Mouse (Mus musculus) activated CD4-positive, CD25-positive, alpha-beta regulatory T cell, adult 4 months (primary cell): Measurements from ENCODE around the gene Rpgrip1l. TPM values are rescaled to one million over a fixed set of nuclear protein-coding genes. Genes with fewer than 3 reads are reported as not detected.

ENCODE experiments used
- ATAC-seq: one replicate; pipeline ENCODE4 v1.8.0; 2017
- polyA plus RNA-seq, 2 experiments: library from polyadenylated mRNA; unstranded; fragments of 100-300 nt; shearing (Covaris generic); gene quantifications; one replicate each; pipeline ENCODE4 v1.2.1; 2017

The Rpgrip1l gene
- polyA plus RNA-seq, 2 experiments from 2014 or later = 0.42 to 1.9 TPM

GRCm38 (mm10) chr8:91269374-91269958 is 43.6 kb downstream of the Rpgrip1l start:
- no peak for ATAC-seq

- ATAC-seq = no peak
Observed at GRCm38 (mm10) chr8:91264564-91264963, 48.5 kb downstream of the Rpgrip1l start.

GRCm38 (mm10) chr8:91263939-91264338 is 49.1 kb downstream of the Rpgrip1l start:
- ATAC-seq = no peak

- no peak for ATAC-seq
Observed at GRCm38 (mm10) chr8:91261598-91261997, 51.5 kb downstream of the Rpgrip1l start.

- no peak for ATAC-seq
Observed at GRCm38 (mm10) chr8:91250966-91251365, 62.1 kb downstream of the Rpgrip1l start.

- no peak for ATAC-seq
Observed at GRCm38 (mm10) chr8:91249758-91250466, 63.1 kb downstream of the Rpgrip1l start.

GRCm38 (mm10) chr8:91245821-91246454 is 67.1 kb downstream of the Rpgrip1l start:
- no peak for ATAC-seq

GRCm38 (mm10) chr8:91242721-91243120 is 70.3 kb downstream of the Rpgrip1l start:
- ATAC-seq = no peak

GRCm38 (mm10) chr8:91241873-91242519 is 71.1 kb downstream of the Rpgrip1l start:
- no peak for ATAC-seq

- no peak for ATAC-seq
Observed at GRCm38 (mm10) chr8:91241371-91241770, 71.7 kb downstream of the Rpgrip1l start.

GRCm38 (mm10) chr8:91237191-91237590 is 75.9 kb downstream of the Rpgrip1l start:
- no peak for ATAC-seq

- ATAC-seq = no peak
Observed at GRCm38 (mm10) chr8:91234097-91234496, 79.0 kb downstream of the Rpgrip1l start.

GRCm38 (mm10) chr8:91227421-91227841 is 85.6 kb downstream of the Rpgrip1l start:
- ATAC-seq = no peak

- ATAC-seq = no peak
Observed at GRCm38 (mm10) chr8:91224227-91224626, 88.8 kb downstream of the Rpgrip1l start.

- no peak for ATAC-seq
Observed at GRCm38 (mm10) chr8:91221841-91222240, 91.2 kb downstream of the Rpgrip1l start.

- no peak for ATAC-seq
Observed at GRCm38 (mm10) chr8:91218271-91218670, 94.8 kb downstream of the Rpgrip1l start.

GRCm38 (mm10) chr8:91217062-91217905 is 95.8 kb downstream of the Rpgrip1l start:
- no peak for ATAC-seq

GRCm38 (mm10) chr8:91214287-91214686 is 98.8 kb downstream of the Rpgrip1l start:
- no peak for ATAC-seq

GRCm38 (mm10) chr8:91212948-91213347 is 100.1 kb downstream of the Rpgrip1l start:
- no peak for ATAC-seq

GRCm38 (mm10) chr8:91209658-91210057 is 103.4 kb downstream of the Rpgrip1l start:
- ATAC-seq = no peak

- ATAC-seq = no peak
Observed at GRCm38 (mm10) chr8:91207676-91208075, 105.4 kb downstream of the Rpgrip1l start.

- ATAC-seq = no peak
Observed at GRCm38 (mm10) chr8:91205897-91206296, 107.2 kb downstream of the Rpgrip1l start.
